Mouse (Mus musculus) C2C12 (cell line): ENCODE measurements around the gene Cplx1.

Experiments
- CEBPB ChIP-seq: IDR thresholded peaks from one replicate; pipeline ENCODE4 v1.6.1; 2011; ENCODE audit warnings: low read depth, mild to moderate bottlenecking, control low read depth, moderate library complexity
- CTCF ChIP-seq: IDR thresholded peaks from one replicate; pipeline ENCODE4 v1.5.1; 2011; ENCODE audit not compliant: control insufficient read depth, insufficient read depth, insufficient read length
- FOSL1 ChIP-seq: IDR thresholded peaks from one replicate; pipeline ENCODE4 v1.8.0; 2011; ENCODE audit warnings: mild to moderate bottlenecking, low read length; ENCODE audit not compliant: poor library complexity, insufficient read depth, severe bottlenecking
- MYOD1 ChIP-seq: IDR thresholded peaks from one replicate; pipeline ENCODE4 v1.6.1; 2011; ENCODE audit warnings: low read depth; ENCODE audit not compliant: control insufficient read depth, insufficient read length
- USF1 ChIP-seq: IDR thresholded peaks from one replicate; pipeline ENCODE4 v1.6.1; 2011; ENCODE audit warnings: low read depth, mild to moderate bottlenecking, control low read depth, moderate library complexity

DNA sequence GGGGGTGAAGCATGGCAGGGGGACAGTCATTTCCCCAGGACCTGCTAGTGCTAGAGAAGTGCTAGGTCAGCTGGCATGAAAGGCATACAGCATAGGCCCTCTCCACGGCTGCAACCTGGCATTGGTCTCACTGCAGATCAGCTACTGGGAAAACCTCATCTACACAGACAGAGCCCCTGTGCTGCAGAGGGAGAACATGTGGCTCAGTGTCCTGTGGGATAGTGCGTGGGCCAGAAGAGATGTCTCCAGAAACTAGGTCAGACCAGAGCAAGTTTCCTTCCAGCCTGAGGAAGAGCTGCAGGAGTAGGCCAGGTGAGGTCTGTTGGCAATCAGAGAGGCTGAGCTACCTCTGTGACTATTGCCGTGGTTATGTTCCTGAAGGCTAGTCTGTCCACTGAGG lies 27.9 kb downstream of the Cplx1 start:
- TF ChIP-seq CTCF: no peak
- TF ChIP-seq FOSL1: no peak
- TF ChIP-seq USF1: no peak
- TF ChIP-seq CEBPB: no peak
- no peak for TF ChIP-seq MYOD1
